Mouse (Mus musculus): Measurements from ENCODE around the gene Nxf1.

DNA sequence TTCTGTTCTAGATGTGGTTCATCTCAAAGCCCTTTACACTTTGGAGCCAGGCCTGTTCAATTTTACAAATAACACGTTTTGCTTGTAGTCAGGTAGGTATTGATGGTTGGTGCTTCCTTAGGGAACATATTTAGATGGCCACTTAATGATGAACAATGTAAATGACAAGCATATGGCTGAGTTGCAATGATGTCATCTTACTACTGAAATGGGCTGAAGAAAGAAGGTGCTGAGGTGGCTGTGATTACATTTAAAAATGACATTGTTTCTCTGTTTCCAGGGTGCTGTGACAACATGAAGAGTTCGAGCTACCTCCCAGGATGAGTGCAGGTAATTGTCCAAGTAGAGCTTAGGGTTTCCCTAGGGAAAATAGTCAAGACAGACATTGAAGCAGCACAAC lies 32.5 kb upstream of the Nxf1 start:
- no peak for TF ChIP-seq CTCF (IDR thresholded peaks at IDR 0.05)
- no peak for TF ChIP-seq EP300 (IDR thresholded peaks at IDR 0.05)

Data from lung, postnatal 0 days (tissue).